Mouse (Mus musculus) neural tube, postnatal 0 days (tissue): ENCODE measurements around the gene Gdpd1. TPM values are rescaled to one million over a fixed set of nuclear protein-coding genes. Genes with fewer than 3 reads are reported as not detected.
A peak's percentile ranks its signal among the peaks of the same experiment; 100 is the strongest.

Source experiments
- microRNA counts: library from miRNA; unstranded; fragments of <30 nt; microRNA quantifications from one replicate; lab custom pipeline; 2015
- microRNA-seq: library from miRNA; unstranded; fragments of <30 nt; microRNA quantifications from one replicate; pipeline ENCODE4, GENCODE M21; 2016
- polyA plus RNA-seq: library from polyadenylated mRNA; unstranded; fragments of >200 nt; fragmentation: Nextera tagmentation; extraction: Ambion mirVana; gene quantifications from 2 replicates; pipeline ENCODE4 v1.2.1, GENCODE M21; 2015

Gdpd1 gene
- 122 and 133 TPM in 2 replicates for polyA plus RNA-seq

GRCm38 (mm10) chr11:87073866-87074440 is at the start of gene Gdpd1:
Gdpd1 (minus strand) TSS chr11:87074062.

GRCm38 (mm10) chr11:87108755-87109518 is 35.1 kb upstream of the Gdpd1 start, which contains the start of gene Ska2:
Ska2 (plus strand) TSS chr11:87109234.

GRCm38 (mm10) chr11:87108409-87108754 is 34.5 kb upstream of the Gdpd1 start, which contains the start of gene Prr11:
Prr11 (minus strand) TSS chr11:87108708.

GRCm38 (mm10) chr11:87086290-87086984 is 12.6 kb upstream of the Gdpd1 start, which contains the start of gene Smg8:
Smg8 (minus strand) TSS chr11:87086774.

GRCm38 (mm10) chr11:86993041-86994037 is 80.5 kb downstream of the Gdpd1 start, which contains the start of gene Ypel2:
Ypel2 (minus strand) TSS chr11:86993707.

MicroRNA genes within 50 kb of the gene (microRNA counts, 519-probe panel; counts per million panel counts)
- 6,017 counts per million, percentile 84 among the panel's probes with 10 or more counts for microRNA mmu-miR-301a (lab: Ali Mortazavi, UCI)

Small RNAs within 50 kb of the gene (microRNA-seq; reads per million reads assigned to microRNA genes)
- 1,731 reads per million, percentile 80 among the genes with 10 or more reads in this experiment for gene Mir301

Other genes with a start within 250 kb of the Gdpd1 start
- 3.4 and 3.5 TPM in 2 replicates for gene Ypel2, start 80.4 kb downstream of the Gdpd1 start, polyA plus RNA-seq
- gene Smg8, start 12.7 kb upstream of the Gdpd1 start, polyA plus RNA-seq = 13.1 and 15.2 TPM in 2 replicates
- 1.1 and 1.5 TPM in 2 replicates for gene Prr11, start 34.6 kb upstream of the Gdpd1 start, polyA plus RNA-seq
- 20.0 and 22.5 TPM in 2 replicates for gene Ska2, start 35.2 kb upstream of the Gdpd1 start, polyA plus RNA-seq
- gene Trim37, start 53.0 kb upstream of the Gdpd1 start, polyA plus RNA-seq = 67.4 TPM in 2 replicates